Mouse (Mus musculus): Measurements from ENCODE around the gene Dcaf6. TPM values are rescaled to one million over a fixed set of nuclear protein-coding genes. Genes with fewer than 3 reads are reported as not detected.

The Dcaf6 gene
- total RNA-seq (2017): 13.2 and 14.7 TPM in 2 replicates

DNA sequence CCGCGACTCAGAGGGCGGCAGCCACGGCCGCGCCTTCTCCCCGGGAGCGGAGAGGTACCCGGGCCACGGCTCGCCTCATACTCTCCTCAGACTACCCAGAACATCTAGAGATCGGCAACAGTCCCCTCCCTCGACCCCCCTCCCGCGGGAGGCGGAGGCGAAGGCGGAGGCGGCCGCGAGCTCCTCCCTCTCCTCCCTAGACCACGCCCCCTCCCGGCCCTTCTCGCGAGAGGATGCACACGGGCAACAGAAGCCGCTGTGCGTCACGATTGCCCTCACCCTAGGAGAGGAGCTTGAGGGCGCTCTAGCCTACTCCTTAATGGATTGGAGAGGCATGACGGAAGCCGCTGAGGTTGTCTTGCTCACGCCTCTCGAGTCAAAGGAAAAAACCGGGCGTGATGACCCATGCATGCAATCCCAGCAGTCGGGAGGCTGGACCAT is at the start of gene Dcaf6, which contains the start of gene Mpc2:
Dcaf6 (minus strand) TSS at position 116 of the 441 bp plus-strand sequence.
Mpc2 (plus strand) TSS at position 278 of the 441 bp plus-strand sequence.
- peak; percentile 77 for ATAC-seq (replicated peaks; ENCODE audit: low read depth, poor library complexity, severe bottlenecking)

DNA sequence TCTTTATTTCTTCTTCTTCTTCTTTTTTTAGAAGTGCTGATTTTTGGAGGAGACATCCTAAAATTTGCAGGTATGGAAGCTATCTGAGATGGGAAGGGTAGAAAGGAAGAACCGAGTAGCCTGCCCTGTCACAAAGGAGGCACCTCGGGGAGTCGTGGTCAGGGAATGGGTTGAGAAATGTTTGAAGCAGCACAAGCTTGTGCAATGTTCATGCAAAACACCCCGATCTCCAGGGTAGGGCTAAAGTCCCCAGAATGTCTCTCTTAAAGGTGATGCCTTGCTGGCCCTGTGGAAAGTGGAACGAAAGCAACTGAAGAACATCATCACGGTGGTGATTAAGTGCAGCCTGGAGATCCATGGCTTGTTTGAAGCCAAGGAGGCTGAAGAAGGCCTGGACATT is 46.0 kb upstream of the Dcaf6 start:
- ATAC-seq (replicated peaks; ENCODE audit: low read depth, poor library complexity, severe bottlenecking): no peak

DNA sequence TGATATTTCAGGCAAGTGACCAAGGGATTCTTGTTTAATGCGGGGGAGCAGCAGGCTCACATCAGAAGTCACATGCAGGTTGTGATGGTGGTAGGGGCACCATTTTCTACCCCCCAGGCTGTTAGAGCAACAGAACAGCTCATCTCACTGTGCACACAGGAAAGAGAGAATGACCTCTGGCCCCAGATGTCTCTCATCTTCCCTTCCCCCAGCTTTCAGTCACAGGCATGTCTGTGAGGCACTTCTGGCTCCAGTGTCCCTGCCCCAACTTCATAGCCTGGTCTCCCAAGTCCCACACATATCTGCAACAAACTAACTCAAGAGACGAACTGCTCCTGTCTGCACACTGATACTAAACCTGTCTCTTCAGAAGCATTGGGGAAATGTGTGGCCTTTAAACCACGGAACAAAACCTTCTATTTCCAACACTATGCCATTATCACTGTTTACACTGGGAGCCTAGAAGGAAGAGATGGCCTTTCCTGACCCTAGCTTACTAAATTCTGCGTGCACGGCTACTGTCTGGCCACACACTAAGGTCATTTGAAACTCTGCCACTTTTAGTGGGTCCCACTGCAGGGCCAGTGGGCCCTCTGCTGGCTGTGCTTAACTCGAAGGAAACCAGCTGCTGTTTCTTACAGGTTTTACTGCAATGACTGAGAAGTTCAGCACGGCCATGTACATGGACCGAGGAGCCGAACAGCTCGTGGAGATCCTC is 43.2 kb upstream of the Dcaf6 start:
- ATAC-seq (replicated peaks; ENCODE audit: low read depth, poor library complexity, severe bottlenecking): peak; percentile 64

DNA sequence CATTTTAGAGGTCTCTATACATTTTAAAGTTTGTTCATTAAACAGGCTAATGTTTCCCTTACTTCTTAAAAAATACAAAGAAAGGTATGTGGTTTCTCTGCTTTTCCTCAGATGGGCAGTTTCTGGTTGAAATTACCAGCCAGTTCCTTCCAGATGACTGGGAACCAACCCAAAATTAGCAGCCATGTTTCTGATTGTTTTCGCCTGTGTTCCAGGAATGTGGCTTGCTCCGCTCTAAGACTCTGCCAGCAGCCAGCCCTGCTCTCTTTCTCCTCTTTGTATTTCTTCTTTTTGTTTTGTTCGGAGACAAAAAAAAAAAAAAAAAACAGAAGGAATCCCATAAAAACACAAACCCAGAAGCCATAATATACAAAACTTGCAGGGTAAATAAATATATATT is 38.6 kb upstream of the Dcaf6 start:
- ATAC-seq (replicated peaks; ENCODE audit: low read depth, poor library complexity, severe bottlenecking): no peak

DNA sequence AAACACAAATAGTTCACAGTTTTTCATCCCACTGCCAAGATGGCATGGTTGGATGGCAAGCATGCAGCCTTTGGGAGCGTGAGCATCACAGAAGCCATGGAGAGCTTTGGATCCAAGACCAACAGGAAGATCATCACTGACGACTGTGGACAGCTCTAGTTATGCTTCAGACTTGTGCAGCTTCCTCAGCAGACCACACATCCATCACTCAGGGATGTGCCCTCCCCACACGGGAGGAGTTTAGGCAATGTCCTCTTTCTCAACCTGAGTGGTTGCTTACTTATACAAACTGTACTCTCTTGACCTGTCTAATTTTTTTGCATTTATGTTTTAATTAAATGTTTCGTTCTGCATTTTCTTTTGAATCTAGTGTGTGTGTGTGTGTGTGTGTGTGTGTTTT is 28.9 kb upstream of the Dcaf6 start:
- peak; percentile 68; the same call in 1 of the 2 replicates for ATAC-seq (replicated peaks; ENCODE audit: low read depth, poor library complexity, severe bottlenecking)

DNA sequence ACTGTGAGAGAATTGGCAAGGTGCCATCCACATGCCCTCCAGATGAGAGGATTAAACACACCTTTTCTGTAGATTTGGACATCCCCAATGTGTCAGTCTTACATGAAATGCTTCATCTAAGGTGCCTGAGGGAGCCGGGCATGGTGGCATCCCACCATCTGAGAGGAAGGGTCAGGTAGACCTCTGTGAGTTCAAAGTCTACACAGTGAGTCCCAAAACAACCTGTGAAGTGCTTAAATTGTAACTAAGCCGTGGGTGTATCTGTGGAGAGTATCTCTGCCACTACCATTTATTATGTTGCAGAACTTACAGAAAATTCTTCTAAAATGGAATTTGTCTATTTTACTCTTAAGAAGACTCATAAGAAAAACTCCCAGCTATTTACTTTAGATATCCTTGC is 25.8 kb upstream of the Dcaf6 start:
- no peak for ATAC-seq (replicated peaks; ENCODE audit: low read depth, poor library complexity, severe bottlenecking)

DNA sequence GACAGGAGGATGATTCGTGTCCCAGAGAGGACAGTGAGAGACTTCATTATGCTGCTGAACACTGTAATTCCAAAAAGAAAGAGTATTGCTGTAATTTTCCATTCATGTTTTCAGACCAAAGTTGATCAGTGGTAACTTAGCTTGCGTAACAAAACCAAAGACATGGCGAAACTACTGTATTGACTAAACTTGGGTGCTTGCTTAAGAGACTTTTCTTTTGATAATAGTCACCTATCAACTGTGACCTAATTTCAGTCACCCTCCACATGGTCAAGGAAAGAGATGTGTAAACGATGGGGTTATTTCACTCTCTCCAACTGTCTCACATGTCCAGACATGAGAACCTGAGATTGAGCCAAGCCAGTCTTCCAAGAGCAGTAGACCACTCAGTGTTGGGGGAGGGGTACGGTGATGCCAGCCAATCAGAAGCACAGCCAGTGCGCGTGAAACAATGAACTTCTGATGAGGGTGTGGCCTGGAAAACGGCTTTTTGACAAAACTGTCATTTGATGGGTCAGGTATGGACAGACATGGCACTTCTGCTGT is 24.5 kb upstream of the Dcaf6 start, which contains the start of gene Adcy10:
Adcy10 (plus strand) TSS at position 496 of the 546 bp plus-strand sequence.
- ATAC-seq (replicated peaks; ENCODE audit: low read depth, poor library complexity, severe bottlenecking): peak; percentile 29; the same call in 1 of the 2 replicates

DNA sequence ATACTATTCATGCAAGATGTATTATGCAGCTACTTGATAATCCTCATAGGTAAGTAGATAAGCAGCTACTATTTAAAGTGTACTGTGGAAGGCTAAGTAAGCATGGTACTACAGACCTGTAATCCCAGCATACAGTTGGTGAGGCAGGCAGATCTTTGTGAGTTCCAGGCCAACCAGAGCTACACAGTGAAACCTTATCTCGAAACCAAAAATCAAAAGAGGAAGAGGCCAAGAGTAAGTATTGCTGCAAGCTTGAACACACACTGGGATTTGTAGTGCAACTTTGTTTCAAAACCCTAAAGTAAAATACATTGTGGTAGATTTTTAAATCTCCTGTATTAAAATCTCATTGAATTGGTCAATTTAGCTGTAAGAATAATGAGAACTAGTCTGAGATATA is 11.2 kb upstream of the Dcaf6 start:
- peak; percentile 65 for ATAC-seq (replicated peaks; ENCODE audit: low read depth, poor library complexity, severe bottlenecking)

DNA sequence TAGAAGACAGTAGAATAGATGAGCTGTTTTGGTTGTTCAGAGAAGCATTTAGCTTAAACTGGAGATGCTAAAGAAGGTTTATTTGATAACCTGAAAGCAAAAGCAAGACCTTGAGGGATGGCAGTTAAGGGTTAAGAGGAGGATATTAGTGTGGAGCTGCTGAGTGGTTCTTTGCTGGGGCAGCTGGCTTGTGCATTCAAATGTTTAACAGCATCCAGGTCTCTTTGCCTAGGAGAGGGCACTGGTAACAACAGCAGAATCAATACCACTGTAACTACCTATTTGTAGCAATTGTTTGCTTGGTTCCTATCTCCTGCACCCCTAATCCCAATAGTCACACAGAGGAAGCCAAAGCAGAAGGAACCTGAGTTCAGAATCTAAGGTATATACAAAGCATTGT is 9.4 kb upstream of the Dcaf6 start:
- ATAC-seq (replicated peaks; ENCODE audit: low read depth, poor library complexity, severe bottlenecking): no peak

DNA sequence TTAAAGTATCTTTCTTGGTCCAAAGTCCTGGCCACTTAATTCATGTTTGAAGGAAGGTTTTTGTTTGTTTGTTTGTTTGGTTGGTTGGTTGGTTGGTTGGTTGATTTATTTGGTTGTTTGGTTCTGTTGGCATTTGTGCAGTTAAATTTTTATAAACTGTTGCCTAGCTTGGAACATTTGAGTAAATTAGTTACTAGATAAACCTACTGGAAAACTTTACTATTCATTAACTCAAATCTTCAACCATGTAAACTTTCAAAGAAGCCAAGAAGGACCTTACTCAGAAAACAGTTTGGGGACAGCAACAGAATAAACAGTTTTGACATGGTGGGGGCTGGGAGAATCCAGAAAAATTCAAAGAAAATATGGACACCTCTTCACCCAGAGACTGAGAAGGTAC is 8.7 kb upstream of the Dcaf6 start:
- ATAC-seq (replicated peaks; ENCODE audit: low read depth, poor library complexity, severe bottlenecking): no peak

DNA sequence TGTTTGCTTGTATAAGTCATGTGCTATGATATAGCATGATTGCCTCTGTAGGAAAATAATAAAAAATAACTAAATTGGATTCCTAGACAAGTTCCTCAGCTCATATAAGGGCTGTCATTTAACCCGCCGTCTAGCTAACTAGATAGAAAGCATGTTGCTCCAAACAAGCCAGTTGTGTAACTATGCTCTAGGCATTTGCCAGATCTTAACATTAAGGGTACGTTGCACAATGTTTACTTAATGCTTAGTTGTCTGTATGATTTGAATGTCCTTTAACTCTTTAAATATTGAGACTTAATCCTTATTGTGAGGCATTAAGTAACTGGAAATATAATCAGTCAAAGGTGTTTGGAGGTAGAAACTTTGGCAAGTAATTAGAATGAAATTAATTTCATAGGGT is 4.3 kb upstream of the Dcaf6 start:
- ATAC-seq (replicated peaks; ENCODE audit: low read depth, poor library complexity, severe bottlenecking): no peak

DNA sequence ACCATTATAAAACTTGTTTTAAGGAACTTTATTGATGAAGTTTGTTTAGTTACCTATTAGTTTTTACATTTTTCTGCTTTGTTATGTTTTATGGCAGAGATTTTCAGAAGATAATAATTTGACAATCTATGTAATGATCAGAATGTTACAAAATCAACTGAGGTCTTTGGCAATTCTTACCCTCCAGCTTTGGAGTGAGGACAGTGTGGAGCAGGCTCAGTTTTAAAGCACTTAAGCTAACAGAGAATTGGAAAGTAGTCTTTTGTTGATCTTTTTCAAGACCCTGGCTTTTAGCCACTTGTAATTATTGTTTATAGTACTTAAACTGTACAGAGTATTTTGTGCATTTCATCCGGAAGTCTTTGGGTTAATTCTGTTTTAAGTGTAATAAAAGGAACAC is 2.6 kb upstream of the Dcaf6 start:
- ATAC-seq (replicated peaks; ENCODE audit: low read depth, poor library complexity, severe bottlenecking): no peak

DNA sequence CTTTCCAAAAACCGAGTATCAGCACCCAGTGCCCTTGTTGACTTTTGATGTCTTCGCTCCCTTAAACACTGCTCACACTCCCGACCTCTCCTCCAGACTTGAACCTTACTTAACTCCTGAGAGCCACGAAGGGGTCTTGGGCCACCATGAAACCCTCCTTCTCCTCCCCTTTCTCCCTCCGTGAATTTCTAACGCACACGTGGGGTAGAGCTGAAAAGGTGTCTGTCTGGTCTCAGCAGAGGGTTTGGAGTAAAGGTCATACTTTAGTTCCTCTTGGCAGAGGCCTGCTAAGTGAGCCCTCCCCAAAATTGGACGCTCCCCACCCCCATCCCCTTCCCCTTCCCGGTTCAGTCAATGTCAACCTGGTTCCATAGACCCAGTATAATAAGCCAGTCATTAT is 1.4 kb upstream of the Dcaf6 start:
- no peak for ATAC-seq (replicated peaks; ENCODE audit: low read depth, poor library complexity, severe bottlenecking)

DNA sequence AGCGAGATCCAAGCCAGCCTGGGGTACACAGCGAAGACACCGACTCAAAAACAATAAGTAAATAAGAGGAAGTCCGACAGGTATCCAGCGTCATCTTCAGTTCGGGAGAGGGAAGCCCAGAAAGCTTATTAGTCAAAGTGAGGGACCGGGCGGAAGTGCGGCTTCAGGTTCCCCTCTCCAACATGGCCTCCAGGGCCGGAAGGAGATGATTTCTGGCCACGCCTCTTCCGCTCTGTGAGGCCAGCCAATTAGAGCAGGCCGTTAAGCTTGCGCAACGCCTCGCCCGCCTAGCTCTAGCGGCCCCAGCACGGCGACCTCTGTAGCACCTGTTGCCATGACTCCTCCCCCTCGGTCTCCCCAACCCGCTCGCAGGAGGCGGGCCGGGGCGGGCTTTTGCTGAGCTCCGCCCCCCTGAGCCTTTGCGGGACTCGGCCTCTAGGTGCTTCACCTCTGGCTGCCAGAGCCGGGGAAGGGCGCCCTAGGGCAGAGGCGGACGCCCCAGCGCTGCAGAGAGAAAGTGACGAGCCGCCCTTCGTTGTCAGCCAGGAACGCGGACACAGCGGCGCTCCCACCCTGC is 614 bp upstream of the Dcaf6 start:
- ATAC-seq (replicated peaks; ENCODE audit: low read depth, poor library complexity, severe bottlenecking): peak; percentile 84

DNA sequence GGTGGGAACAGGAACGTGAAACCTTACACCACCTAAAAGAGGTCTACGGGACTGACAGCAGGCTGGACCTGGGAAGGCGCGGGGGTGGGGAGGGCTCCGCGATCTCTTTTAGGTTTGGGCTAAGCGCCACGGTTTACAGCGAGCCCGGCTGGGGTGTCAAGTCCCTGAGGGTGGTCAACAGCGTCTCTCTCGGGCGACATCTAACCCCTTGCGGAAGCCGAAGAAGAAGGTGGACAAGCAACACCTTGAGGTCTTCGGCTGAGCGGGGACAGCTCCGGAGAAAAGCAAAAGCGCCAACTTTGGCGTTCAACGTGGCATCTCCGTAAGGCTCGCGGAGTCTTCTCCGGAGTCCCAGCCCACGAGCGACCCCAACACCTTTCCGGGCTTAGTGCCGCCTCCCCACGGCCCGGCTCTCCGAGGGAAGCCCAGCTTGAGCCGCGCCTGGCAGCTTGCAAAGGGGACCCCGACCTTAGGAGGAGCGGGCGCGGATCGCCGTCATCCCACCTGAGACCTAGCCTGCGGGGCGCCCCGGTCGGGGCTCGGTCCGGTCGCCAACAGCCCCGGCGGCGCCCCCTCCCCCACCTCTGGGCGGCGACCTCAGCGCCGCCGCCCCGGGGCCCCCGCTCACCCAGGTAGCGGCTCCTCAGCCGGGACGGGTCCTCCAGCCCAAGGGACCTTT is 633 bp downstream of the Dcaf6 start:
- ATAC-seq (replicated peaks; ENCODE audit: low read depth, poor library complexity, severe bottlenecking): peak; percentile 7; the same call in 1 of the 2 replicates

DNA sequence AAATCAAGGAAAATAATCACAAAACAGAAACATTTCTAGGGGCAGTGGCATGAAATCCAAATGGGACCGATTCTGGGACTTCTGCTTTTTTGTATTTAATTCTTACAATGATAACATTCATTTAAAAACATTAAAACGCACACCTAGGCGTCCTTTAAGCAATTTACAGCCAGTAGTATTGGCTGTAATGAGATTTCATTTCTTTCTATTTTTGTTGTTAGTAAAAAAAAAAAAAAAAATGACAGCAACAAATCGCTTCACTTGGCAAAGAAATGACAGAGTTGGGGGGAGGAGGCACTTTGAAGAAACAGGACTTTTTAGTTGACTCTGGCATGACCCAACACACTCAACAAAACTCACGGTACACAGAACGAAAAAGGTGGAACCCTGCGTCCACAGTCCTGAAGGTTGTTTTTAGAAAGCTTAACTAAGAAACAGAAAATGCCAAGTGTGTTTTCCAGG is 1.2 kb downstream of the Dcaf6 start:
- ATAC-seq (replicated peaks; ENCODE audit: low read depth, poor library complexity, severe bottlenecking): no peak

DNA sequence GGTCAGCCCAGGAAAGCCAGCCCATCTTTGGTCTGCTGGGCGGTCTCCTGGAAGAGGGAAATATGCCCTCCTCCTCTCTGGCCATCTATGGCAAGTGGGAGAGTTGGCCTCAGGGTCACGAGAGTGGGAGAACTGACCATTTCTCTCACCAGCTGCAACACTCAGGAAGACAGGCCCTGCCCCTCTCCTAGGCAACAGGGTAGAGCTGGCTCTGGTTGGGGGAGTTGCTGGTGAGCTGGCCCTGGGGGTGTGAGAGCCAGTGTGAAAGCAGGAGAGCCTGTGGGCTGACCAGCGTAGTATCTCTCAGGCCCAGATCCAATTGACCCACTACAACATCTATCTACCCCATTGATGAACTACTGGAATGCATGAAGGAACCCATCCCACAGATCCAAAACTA is 18.6 kb downstream of the Dcaf6 start:
- ATAC-seq (replicated peaks; ENCODE audit: low read depth, poor library complexity, severe bottlenecking): no peak

DNA sequence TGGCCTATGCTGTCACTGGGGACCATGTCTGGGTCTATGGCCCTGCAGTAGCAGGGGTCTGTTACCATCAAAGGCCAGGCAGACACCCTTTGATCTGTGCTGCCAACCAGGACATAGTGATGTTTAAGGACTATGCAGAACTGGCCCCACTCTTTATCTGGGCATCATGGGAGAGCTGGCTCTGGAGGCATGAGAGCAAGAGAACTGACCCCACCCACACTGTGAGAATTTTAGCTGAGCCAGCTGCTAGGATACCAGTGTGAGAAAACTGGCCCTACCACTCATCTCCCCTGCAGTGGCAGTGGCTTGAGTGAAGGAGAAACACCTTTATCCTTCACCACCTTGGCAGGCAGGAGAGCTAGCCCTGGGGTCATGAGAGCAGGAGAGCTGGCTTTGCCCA is 19.1 kb downstream of the Dcaf6 start:
- no peak for ATAC-seq (replicated peaks; ENCODE audit: low read depth, poor library complexity, severe bottlenecking)

DNA sequence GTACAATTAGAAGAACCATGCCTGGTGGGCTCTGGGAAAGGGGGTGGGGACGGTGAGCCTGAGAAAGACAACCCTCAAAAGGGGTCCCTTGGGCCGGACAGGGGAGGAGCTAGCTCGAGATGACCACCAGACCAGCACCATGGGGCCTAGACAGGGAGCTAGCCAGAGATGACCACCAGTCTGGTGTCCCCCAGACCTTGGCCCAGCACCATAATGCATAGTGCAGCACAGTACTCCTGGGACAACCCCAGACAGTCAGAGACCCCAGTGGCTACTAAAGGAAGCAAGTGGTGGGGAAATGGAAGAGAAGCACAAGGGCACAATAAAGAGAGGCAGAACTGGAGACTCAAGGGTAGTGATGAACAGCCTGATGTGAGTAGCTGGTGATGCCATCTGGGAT is 19.5 kb downstream of the Dcaf6 start:
- ATAC-seq (replicated peaks; ENCODE audit: low read depth, poor library complexity, severe bottlenecking): no peak

DNA sequence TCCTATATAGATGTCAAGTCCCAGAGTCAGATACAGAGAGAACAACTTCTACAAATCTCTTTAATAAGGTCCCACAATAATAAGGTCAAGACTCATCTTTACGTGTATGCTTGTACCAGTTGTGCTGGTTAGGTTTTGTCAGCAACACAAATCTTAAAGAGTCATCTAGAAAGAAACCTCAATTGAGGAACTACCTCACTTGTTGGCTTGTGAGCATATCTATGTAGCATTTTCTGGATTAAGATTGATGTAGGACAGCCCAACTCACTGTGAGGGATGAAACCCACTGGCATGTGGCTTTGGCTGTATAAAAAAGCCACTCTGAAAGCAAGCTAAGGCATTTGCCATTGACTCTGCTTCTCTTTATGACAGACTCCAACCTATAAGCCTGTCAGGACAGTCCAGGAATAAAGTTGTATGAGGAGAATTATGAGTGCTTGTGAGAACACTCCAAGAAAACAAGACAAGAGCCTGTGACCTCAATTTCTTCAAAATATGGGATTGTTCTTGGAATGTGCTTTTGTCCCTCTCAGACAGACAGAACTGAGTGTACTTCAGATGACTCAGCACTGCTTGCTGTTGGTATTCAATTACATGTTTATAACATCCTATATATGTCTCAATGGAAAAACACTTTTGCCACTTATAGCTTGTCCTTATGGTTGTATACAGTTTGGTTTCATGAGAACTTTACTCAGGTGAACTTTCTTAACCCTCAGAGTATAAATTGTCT is 21.8 kb downstream of the Dcaf6 start:
- ATAC-seq (replicated peaks; ENCODE audit: low read depth, poor library complexity, severe bottlenecking): peak; percentile 58
